Mouse (Mus musculus): ENCODE measurements at regions not wholly inside any gene's neighbourhood (a gene's known extent, or its start where the extent isn't known, plus 50 kb on each side); places are given as distances from the start of the nearest gene placed in this dataset.

- DNase-seq (ENCODE audit: extremely low spot score in 1 of 2, low spot score in 1 of 2) = no peak
These were observed 67.0 kb upstream of the Ssx2ip start for GRCm38 (mm10) chr3:146337429-146337828.

GRCm38 (mm10) chr3:146337861-146338281 is 66.6 kb upstream of the Ssx2ip start:
- DNase-seq (ENCODE audit: extremely low spot score in 1 of 2, low spot score in 1 of 2) = peak in 1 of 2 experiments; percentile 59

- DNase-seq (ENCODE audit: extremely low spot score in 1 of 2, low spot score in 1 of 2) = no peak
These were observed 66.0 kb upstream of the Ssx2ip start for GRCm38 (mm10) chr3:146338445-146338844.

GRCm38 (mm10) chr3:146340316-146341055 is 64.0 kb upstream of the Ssx2ip start:
- DNase-seq (ENCODE audit: extremely low spot score in 1 of 2, low spot score in 1 of 2) = no peak

- DNase-seq (ENCODE audit: extremely low spot score in 1 of 2, low spot score in 1 of 2) = no peak
These were observed 62.6 kb upstream of the Ssx2ip start for GRCm38 (mm10) chr3:146341652-146342340.

- DNase-seq (ENCODE audit: extremely low spot score in 1 of 2, low spot score in 1 of 2) = no peak
These were observed 61.7 kb upstream of the Ssx2ip start for GRCm38 (mm10) chr3:146342727-146343126.

- peak; percentile 72 to 85 for DNase-seq (ENCODE audit: extremely low spot score in 1 of 2, low spot score in 1 of 2)
These were observed 60.6 kb upstream of the Ssx2ip start for GRCm38 (mm10) chr3:146343649-146344401.

- peak in 1 of 2 experiments; percentile 11 for DNase-seq (ENCODE audit: extremely low spot score in 1 of 2, low spot score in 1 of 2)
These were observed 59.9 kb upstream of the Ssx2ip start for GRCm38 (mm10) chr3:146344402-146345025.

- DNase-seq (ENCODE audit: extremely low spot score in 1 of 2, low spot score in 1 of 2) = peak; percentile 33 to 78
These were observed 59.1 kb upstream of the Ssx2ip start for GRCm38 (mm10) chr3:146345308-146345780.

GRCm38 (mm10) chr3:146345946-146346345 is 58.5 kb upstream of the Ssx2ip start:
- DNase-seq (ENCODE audit: extremely low spot score in 1 of 2, low spot score in 1 of 2) = no peak

- no peak for DNase-seq (ENCODE audit: extremely low spot score in 1 of 2, low spot score in 1 of 2)
These were observed 57.1 kb upstream of the Ssx2ip start for GRCm38 (mm10) chr3:146347311-146347710.

- DNase-seq (ENCODE audit: extremely low spot score in 1 of 2, low spot score in 1 of 2) = no peak
These were observed 55.5 kb upstream of the Ssx2ip start for GRCm38 (mm10) chr3:146348921-146349320.

- no peak for DNase-seq (ENCODE audit: extremely low spot score in 1 of 2, low spot score in 1 of 2)
These were observed 55.0 kb upstream of the Ssx2ip start for GRCm38 (mm10) chr3:146349393-146349792.

- no peak for DNase-seq (ENCODE audit: extremely low spot score in 1 of 2, low spot score in 1 of 2)
These were observed 54.3 kb upstream of the Ssx2ip start for GRCm38 (mm10) chr3:146350126-146350525.

- no peak for DNase-seq (ENCODE audit: extremely low spot score in 1 of 2, low spot score in 1 of 2)
These were observed 53.0 kb upstream of the Ssx2ip start for GRCm38 (mm10) chr3:146351468-146351867.

- no peak for DNase-seq (ENCODE audit: extremely low spot score in 1 of 2, low spot score in 1 of 2)
These were observed 52.3 kb upstream of the Ssx2ip start for GRCm38 (mm10) chr3:146352187-146352586.

- peak in 1 of 2 experiments; percentile 30 for DNase-seq (ENCODE audit: extremely low spot score in 1 of 2, low spot score in 1 of 2)
These were observed 50.5 kb upstream of the Ssx2ip start for GRCm38 (mm10) chr3:146353961-146354360.

Measured in frontal cortex, adult 2 months (tissue).